Mouse (Mus musculus): ENCODE measurements at regions not wholly inside any gene's neighbourhood (a gene's known extent, or its start where the extent isn't known, plus 50 kb on each side); places are given as distances from the start of the nearest gene placed in this dataset.

- DNase-seq (ENCODE audit: low read depth): no peak
These were observed 86.4 kb upstream of the Mgmt start for GRCm38 (mm10) chr7:136807968-136808367.

- no peak for DNase-seq (ENCODE audit: low read depth)
These were observed 84.8 kb upstream of the Mgmt start for GRCm38 (mm10) chr7:136809576-136809975.

GRCm38 (mm10) chr7:136813691-136814325, 80.6 kb upstream of the Mgmt start:
- DNase-seq (ENCODE audit: low read depth): no peak

- DNase-seq (ENCODE audit: low read depth): no peak
These were observed 79.7 kb upstream of the Mgmt start for GRCm38 (mm10) chr7:136814751-136815150.

- no peak for DNase-seq (ENCODE audit: low read depth)
These were observed 74.1 kb upstream of the Mgmt start for GRCm38 (mm10) chr7:136820291-136820690.

- no peak for DNase-seq (ENCODE audit: low read depth)
These were observed 68.8 kb upstream of the Mgmt start for GRCm38 (mm10) chr7:136825647-136826046.

- DNase-seq (ENCODE audit: low read depth): no peak
These were observed 64.6 kb upstream of the Mgmt start for GRCm38 (mm10) chr7:136829621-136830313.

GRCm38 (mm10) chr7:136832419-136832818, 62.0 kb upstream of the Mgmt start:
- DNase-seq (ENCODE audit: low read depth): no peak

GRCm38 (mm10) chr7:136838971-136839370, 55.4 kb upstream of the Mgmt start:
- no peak for DNase-seq (ENCODE audit: low read depth)

GRCm38 (mm10) chr7:136840224-136840623, 54.2 kb upstream of the Mgmt start:
- no peak for DNase-seq (ENCODE audit: low read depth)

- DNase-seq (ENCODE audit: low read depth): no peak
These were observed 51.7 kb upstream of the Mgmt start for GRCm38 (mm10) chr7:136842751-136843150.

- DNase-seq (ENCODE audit: low read depth): no peak
These were observed 50.1 kb upstream of the Mgmt start for GRCm38 (mm10) chr7:136844282-136844681.

All from 416B (cell line).